Mouse (Mus musculus) adrenal gland, postnatal 25 days (tissue): Measurements from ENCODE around the gene Dmgdh. TPM values are rescaled to one million over a fixed set of nuclear protein-coding genes. Genes with fewer than 3 reads are reported as not detected.

Experiments used
- DNase-seq: peaks from one replicate; pipeline ENCODE4 v3.0.0; 2021; ENCODE audit warnings: mixed read lengths
- microRNA-seq, 2 experiments: library from miRNA; unstranded; fragments of <30 nt; microRNA quantifications; one replicate each; pipeline ENCODE4 v1.2.0; 2021
- total RNA-seq: library from RNA; stranded (reverse); gene quantifications from 2 replicates; pipeline ENCODE4 v1.2.3, GENCODE M21; 2021

The Dmgdh gene
- total RNA-seq, 1 experiment from 2014 or later = not detected

DNA sequence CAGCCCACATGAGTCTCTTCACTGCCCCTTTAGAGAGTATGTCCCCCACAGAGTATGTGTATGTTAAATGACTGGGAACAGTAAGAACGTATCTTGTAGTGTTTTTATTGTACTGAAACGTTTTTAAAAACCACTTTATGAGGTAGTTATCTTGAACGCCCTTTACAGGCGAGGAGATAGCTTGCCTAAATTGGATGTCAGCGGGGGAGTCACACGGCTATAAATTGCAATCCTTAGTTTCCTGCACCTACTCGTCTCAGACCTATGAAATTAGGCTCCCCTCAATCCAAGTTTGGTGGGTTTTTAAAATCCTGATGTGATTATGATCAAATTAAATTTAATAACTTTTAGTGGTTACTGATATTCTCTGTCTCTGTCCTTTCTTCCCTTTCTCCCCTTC lies 98.6 kb downstream of the Dmgdh start:
- DNase-seq = no peak

DNA sequence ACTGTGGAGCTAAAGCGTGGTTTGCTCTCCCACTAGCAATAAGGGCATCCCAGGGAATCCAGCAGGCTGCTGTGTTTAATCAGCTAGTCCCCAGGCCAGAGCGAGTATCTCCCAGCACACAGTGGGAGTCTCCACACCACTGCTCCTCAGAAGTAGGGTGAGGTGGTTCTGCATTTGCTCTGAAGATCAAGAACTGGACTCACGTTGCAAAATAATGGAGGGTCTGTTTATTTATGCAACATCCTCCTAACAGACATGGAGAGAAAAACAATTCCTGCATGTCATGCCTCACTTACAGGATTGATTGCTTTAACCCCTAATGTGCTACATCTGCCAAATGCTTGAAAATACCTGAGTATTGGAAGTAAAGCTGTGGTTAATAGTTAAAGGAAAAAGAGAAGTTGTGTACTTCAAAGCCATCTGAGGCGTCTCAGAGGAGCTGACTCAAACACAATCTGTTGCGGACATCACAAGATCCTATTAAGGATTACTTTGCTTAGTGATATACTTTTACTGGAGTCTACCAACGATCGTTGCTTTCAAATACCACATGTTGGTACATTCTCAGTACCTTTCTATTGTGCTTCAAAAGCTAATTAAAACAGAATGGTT lies 99.6 kb downstream of the Dmgdh start:
- no peak for DNase-seq

- no peak for DNase-seq
Observed at GRCm38 (mm10) chr13:93782823-93783222, 108.6 kb downstream of the Dmgdh start.

- no peak for DNase-seq
Observed at GRCm38 (mm10) chr13:93785329-93785728, 111.1 kb downstream of the Dmgdh start.

DNA sequence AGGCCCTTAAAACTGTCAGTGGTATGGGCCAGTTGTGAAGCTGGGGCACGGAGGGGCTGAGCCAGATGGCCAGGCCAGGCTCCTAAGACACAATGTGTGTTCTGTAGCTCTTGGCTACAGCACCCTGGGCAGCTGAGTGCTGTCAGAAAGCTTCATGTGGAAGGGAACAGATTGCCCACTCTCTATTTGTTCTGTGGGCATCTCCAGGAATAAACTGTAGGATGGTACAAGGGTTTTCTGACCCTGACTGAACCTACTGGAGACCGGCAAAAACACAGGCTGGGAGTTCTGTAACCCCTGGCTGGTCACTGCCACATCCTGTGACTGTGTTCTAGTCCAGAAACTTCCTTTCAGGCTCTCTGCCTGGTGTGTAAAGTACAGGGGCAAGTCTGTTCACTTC lies 111.8 kb downstream of the Dmgdh start:
- DNase-seq = no peak

DNA sequence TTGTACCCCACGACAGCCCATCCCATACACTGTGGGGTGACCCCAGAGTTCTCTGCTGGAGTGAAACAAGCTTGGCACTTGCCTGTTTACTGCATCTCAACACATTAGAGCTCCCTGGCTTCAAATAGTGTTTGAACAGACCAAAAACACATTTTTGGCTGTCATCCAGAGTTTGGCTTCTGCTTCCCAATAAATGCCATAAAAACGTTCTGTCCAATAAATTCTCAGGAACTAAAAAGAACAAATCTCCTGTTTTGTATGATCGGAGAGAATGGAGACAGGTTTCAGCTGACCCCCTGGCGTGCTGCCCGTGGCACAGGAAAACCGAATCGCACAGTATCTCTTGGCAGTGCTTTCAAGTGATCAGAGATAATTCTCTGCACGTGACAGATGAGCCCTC lies 113.4 kb downstream of the Dmgdh start:
- peak; percentile 44 for DNase-seq

GRCm38 (mm10) chr13:93792945-93793642 lies 118.9 kb downstream of the Dmgdh start:
- no peak for DNase-seq

- DNase-seq = no peak
Observed at GRCm38 (mm10) chr13:93793643-93794182, 119.5 kb downstream of the Dmgdh start.

GRCm38 (mm10) chr13:93797011-93797600 lies 122.9 kb downstream of the Dmgdh start:
- DNase-seq = no peak

Small RNA genes within 50 kb of the gene (microRNA-seq; reads per million reads assigned to microRNA genes)
- gene Mir5624 = 0 reads per million in 2 experiments

Other genes with a start within 250 kb of the Dmgdh start
- 45.0 and 54.6 TPM in 2 replicates for gene Jmy, start 174.6 kb upstream of the Dmgdh start, total RNA-seq
- 2.1 and 9.5 TPM in 2 replicates for gene Bhmt, start 36.5 kb upstream of the Dmgdh start, total RNA-seq
- gene Bhmt2, start 131 bp upstream of the Dmgdh start, total RNA-seq = 2.3 TPM in 1 of 2 replicates, not detected in the other
- gene Arsb, start 97.2 kb downstream of the Dmgdh start, total RNA-seq = 37.8 and 41.9 TPM in 2 replicates